Mouse (Mus musculus) bone marrow macrophage, adult 2 months (primary cell): ENCODE measurements around the gene Kdm1b. TPM values are rescaled to one million over a fixed set of nuclear protein-coding genes. Genes with fewer than 3 reads are reported as not detected.

Experiments
- H3K27ac ChIP-seq: 2 replicates; pipeline ENCODE4 v1.5.1; 2012; ENCODE audit warnings: low read depth, low read length; ENCODE audit not compliant: insufficient read depth
- H3K4me1 ChIP-seq: 2 replicates; pipeline ENCODE4 v1.6.1; 2012; ENCODE audit warnings: low read length; ENCODE audit not compliant: control insufficient read depth, insufficient read depth
- H3K4me3 ChIP-seq: 2 replicates; pipeline ENCODE4 v1.5.1; 2012; ENCODE audit warnings: mild to moderate bottlenecking, low read length, moderate library complexity; ENCODE audit not compliant: insufficient read depth
- CTCF ChIP-seq: IDR thresholded peaks from 2 replicates; pipeline ENCODE4 v1.5.1; 2012; ENCODE audit warnings: low read depth, mild to moderate bottlenecking, low read length, moderate library complexity
- POLR2A ChIP-seq: IDR thresholded peaks from 2 replicates; pipeline ENCODE4 v1.6.1; 2012; ENCODE audit warnings: mild to moderate bottlenecking, low read depth, low read length, borderline replicate concordance
- polyA plus RNA-seq: library from polyadenylated mRNA; stranded (reverse); fragments of >200 nt; gene quantifications from 2 replicates; pipeline ENCODE4 v1.2.4, GENCODE M21; 2012; ENCODE audit not compliant: missing spikeins, insufficient read depth, insufficient read length

Gene Kdm1b
- polyA plus RNA-seq, 1 experiment: 13.7 TPM

- H3K4me3 ChIP-seq: peak within 1 kb of the TSS; percentile 84
- H3K27ac ChIP-seq: peak within 1 kb of the TSS; percentile 82
- peaks cover 11% of the 10 kb centered on the region for H3K4me1 ChIP-seq
- TF ChIP-seq POLR2A (no peak), CTCF (peak; percentile 30)
Measured at GRCm38 (mm10) chr13:47105711-47106579, 62.6 kb downstream of the Kdm1b start, which contains the start of gene Dek. Gene Dek, minus strand, starts transcription at chr13:47106201.

DNA sequence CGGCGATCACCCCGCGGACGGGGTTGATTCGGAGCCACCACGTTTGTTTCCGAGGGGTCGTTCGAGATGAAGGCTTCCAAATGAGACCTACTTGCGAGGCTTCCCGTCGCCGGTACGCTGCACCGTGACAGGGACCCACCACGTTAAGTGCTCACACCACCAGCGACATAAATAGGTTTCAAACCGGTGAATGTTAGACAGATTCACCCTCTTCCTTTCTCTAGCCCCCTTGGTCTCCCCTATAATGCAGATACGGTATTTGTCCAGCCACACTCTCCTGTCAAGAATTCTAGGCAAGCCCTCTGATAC lies 63.2 kb downstream of the Kdm1b start:
- TF ChIP-seq CTCF (no peak), POLR2A (no peak)

GRCm38 (mm10) chr13:47109239-47109638 lies 65.9 kb downstream of the Kdm1b start:
- Histone ChIP-seq H3K4me3 (no peak overlapping the region), H3K27ac (no peak overlapping the region), H3K4me1 (peaks cover 1% of the 10 kb centered on the region)
- TF ChIP-seq POLR2A (no peak), CTCF (no peak)

More for the DNA sequence above, 63.2 kb downstream of the Kdm1b start:
- H3K4me1 ChIP-seq: peaks cover 11% of the 10 kb centered on the region
- peak overlapping the region; percentile 84 for H3K4me3 ChIP-seq
- peak overlapping the region; percentile 46 for H3K27ac ChIP-seq

DNA sequence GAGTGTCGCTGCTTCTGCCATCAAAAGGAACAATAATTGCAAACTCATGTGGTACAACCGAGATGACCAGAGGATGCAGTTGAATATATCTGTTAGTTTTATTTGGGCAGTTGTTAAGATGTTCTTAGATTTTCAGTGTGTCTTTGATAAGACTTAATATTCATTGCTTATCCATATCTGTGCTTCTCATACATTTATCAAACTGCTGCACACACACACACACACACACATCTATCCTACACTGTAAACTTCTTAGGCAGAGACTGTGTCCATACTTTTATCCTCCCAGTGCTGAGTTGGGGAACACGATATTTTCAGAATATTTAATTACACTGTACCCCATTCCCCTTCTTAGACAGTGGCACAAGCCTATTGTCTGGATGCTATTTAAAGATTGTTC lies 67.9 kb downstream of the Kdm1b start:
- no peak overlapping the region for H3K27ac ChIP-seq
- no peak overlapping the region for H3K4me3 ChIP-seq
- TF ChIP-seq POLR2A (no peak), CTCF (no peak)
- H3K4me1 ChIP-seq: no peaks in the 10 kb centered on the region

DNA sequence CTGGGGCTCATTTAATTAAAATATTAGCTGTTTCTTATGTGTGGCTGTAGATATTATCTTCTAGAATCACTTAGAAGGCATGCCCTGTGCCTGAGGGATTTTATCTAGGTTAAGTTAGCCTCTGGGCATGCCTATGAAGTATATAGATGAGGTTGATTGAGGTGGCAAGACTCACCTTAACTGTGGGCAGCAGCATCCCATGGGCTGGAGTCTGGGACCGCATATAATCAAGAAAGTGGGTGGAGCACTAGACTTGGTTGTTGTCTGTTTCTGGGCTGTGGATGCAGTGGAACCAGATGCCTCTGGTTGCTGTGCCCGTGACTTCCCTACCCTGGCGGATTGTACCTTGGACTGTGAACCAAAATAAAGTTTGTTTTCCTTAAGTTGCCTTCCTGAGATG lies 68.8 kb downstream of the Kdm1b start:
- TF ChIP-seq POLR2A: no peak
- TF ChIP-seq CTCF: no peak
- Histone ChIP-seq H3K27ac (no peak overlapping the region), H3K4me1 (no peaks in the 10 kb centered on the region)

DNA sequence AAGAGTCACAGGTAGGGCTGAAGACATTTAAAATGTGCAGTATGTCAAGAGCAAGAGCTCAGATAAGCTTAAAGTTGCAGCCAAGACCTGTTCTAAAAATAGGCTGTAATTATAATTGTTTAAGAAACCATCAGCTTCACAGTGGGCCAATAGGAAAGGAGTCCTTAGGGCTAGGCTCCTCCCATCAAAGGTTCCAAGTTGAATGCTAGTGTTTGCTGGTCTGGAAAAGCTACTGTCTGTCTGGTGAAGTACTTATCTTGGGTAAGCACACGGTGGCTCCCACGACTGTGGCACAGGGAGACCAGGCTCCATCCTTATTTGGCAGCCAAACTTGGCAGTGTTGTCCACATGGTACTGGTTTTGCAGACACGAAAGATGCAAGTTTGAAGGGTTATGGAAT lies 69.6 kb downstream of the Kdm1b start:
- Histone ChIP-seq H3K4me3 (no peak overlapping the region), H3K27ac (no peak overlapping the region), H3K4me1 (no peaks in the 10 kb centered on the region)
- TF ChIP-seq CTCF (no peak), POLR2A (no peak)

More for the DNA sequence above, 68.8 kb downstream of the Kdm1b start:
- no peak overlapping the region for H3K4me3 ChIP-seq

DNA sequence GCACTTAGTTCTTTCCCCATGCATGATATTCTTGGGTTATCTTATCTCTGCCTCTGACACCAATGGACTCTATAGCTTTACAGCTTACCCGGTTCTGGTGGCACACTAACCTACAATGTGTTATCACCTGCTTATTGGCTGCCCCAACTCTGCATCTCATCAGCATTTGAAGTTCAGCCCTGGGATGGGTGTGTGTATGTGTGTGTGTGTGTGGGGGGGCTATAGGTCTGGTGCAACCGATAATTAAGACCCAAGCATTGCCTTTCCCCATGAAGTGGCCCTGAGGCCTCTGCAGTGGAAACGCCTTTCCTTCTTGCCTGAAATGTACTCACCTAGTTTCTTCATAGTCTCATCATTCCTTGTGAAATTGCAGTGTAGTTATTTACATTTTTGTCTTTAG lies 72.7 kb downstream of the Kdm1b start:
- H3K27ac ChIP-seq: no peak overlapping the region
- no peaks in the 10 kb centered on the region for H3K4me1 ChIP-seq
- no peak for TF ChIP-seq CTCF
- no peak for TF ChIP-seq POLR2A
- no peak overlapping the region for H3K4me3 ChIP-seq

DNA sequence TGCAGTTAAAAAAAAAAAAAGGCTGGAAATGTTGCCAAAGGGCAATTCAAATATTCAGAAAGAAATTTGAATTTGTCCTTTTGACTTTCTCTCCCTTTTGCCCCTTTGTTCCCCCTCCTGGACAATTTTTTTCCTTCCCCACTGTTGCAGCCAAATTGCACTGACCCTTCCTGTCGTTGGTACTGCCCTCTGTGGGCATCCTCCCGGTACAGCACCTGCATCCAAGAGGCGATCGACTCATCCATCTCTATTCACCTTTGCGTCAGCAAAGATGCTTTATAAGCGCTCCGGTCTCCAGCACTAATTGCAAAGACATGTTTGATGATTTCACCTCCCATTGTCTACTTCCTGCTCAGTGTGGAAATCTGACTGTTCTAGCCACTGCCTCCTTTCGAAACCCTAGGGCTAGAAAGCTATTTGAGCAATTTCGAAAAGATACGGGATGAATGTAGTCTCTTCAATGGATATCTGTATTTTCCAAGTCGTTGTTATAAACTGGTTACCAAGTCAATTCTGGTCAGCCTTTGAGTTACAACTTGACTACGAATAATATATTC lies 78.1 kb downstream of the Kdm1b start:
- H3K4me3 ChIP-seq: no peak overlapping the region
- no peak for TF ChIP-seq CTCF
- no peak for TF ChIP-seq POLR2A
- no peak overlapping the region for H3K27ac ChIP-seq
- peaks cover 3% of the 10 kb centered on the region; the same call in 1 of the 2 replicates for H3K4me1 ChIP-seq

- no peak within 1 kb of the TSS for H3K27ac ChIP-seq
- peaks cover 3% of the 10 kb centered on the region; the same call in 1 of the 2 replicates for H3K4me1 ChIP-seq
- peak within 1 kb of the TSS; percentile 54 for H3K4me3 ChIP-seq
- TF ChIP-seq CTCF: no peak
- TF ChIP-seq POLR2A: no peak
Measured at GRCm38 (mm10) chr13:47122537-47123430, 79.5 kb downstream of the Kdm1b start, which contains the start of gene Rnf144b. Gene Rnf144b, plus strand, starts transcription at chr13:47122656.

- TF ChIP-seq CTCF (no peak), POLR2A (no peak)
- Histone ChIP-seq H3K27ac (no peak overlapping the region), H3K4me1 (peaks cover 3% of the 10 kb centered on the region; the same call in 1 of the 2 replicates), H3K4me3 (no peak overlapping the region)
Measured at GRCm38 (mm10) chr13:47124449-47124848, 81.2 kb downstream of the Kdm1b start.
